Mouse (Mus musculus) T-helper 2 cell (primary cell): Measurements from ENCODE around the gene Krt87.

ENCODE experiments used
- in situ Hi-C: fragments of 300-600 bp; cut with MboI, MseI; formaldehyde crosslinking; loops from one replicate; pipeline ENCODE4 v1.15.1; 2025; ENCODE audit warnings: high pct_unique_total_duplicates

The Krt87 gene

GRCm38 (mm10) chr15:101418950-101419349, 19.7 kb downstream of the Krt87 start:
- in situ Hi-C loops: no loop called here

GRCm38 (mm10) chr15:101414807-101415565, 23.6 kb downstream of the Krt87 start:
- in situ Hi-C loops: no loop called here

DNA sequence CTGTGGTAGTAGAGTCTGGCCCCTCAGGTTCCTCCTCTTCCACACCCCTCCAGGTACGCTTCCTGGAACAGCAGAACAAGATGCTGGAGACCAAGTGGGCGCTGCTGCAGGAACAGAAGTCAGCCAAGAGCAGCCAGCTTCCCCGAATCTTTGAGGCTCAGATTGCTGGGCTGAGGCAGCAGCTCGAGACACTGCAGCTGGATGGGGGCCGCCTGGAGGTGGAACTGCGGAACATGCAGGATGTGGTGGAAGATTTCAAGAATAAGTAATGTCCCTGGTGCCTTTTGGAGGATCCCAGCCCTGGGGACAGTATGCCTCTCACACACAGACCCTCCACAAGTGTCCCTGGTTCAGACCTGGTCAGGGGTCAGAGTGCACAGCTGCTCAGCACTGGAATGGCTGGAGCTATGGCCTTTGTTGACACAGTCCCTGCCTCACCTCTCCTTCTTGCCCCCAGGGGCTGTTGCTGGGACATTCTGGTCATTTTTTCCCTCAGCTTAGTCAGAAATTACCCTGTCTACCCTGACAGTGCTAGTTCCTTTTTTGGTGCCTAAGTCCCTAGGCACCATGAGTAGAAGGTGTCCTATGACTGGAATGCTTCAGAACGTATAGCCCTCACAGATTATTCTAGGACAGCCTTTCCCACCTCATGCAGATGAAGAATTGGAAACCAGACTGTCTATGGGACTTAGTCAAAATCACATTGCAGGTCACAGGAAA, 24.5 kb downstream of the Krt87 start:
- in situ Hi-C loops: no loop called here

- in situ Hi-C loops: no loop called here
These were observed 26.4 kb downstream of the Krt87 start for GRCm38 (mm10) chr15:101412188-101412587.

DNA sequence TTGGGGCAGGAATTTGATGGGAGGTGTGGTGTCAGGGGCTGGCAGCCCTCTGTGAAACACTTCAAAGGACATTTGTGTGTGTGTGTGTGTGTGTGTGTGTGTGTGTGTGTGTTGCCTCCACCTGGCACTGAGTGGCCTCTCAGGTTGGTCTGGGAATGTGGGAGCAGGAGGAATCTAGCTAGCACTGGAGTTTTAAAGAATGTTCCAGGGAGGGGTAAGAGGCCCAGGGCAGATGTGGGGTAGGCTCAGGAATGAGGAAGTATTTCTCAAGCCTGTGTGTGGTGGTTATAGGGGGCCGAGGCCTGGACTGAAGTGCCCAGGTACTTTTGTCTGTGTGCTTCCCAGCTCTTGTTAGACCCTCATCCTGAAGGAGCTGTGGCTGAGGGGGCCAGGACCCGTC, 27.8 kb downstream of the Krt87 start, which contains the start of gene Krt7:
Gene Krt7 (plus strand): TSS at position 269 of the 400 bp plus-strand sequence.
- in situ Hi-C loops: no loop called here

- in situ Hi-C loops: no loop called here
These were observed 40.3 kb downstream of the Krt87 start for GRCm38 (mm10) chr15:101398269-101398668.

- in situ Hi-C loops: no loop called here
These were observed 40.9 kb downstream of the Krt87 start for GRCm38 (mm10) chr15:101397683-101398082.

DNA sequence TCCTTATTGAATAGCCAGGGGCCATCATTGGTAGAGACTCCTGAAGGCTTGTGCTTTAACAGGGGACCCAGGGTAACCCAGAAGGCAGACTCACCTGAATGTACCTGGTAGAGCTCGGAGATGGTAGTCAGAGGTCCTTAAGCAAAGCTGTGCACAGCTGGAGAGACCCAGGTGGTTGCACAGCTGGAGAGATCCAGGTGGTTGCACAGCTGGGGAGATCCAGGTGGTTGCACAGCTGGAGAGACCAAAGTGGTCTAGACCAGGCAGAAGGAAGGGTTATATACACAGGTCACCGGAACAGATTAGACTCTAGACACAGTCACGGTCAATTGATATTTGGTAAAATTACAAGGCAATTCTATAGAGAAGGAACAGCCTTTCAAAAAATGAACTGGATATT, 41.7 kb downstream of the Krt87 start:
- in situ Hi-C loops: no loop called here

- in situ Hi-C loops: no loop called here
These were observed 42.1 kb downstream of the Krt87 start for GRCm38 (mm10) chr15:101396466-101396865.

DNA sequence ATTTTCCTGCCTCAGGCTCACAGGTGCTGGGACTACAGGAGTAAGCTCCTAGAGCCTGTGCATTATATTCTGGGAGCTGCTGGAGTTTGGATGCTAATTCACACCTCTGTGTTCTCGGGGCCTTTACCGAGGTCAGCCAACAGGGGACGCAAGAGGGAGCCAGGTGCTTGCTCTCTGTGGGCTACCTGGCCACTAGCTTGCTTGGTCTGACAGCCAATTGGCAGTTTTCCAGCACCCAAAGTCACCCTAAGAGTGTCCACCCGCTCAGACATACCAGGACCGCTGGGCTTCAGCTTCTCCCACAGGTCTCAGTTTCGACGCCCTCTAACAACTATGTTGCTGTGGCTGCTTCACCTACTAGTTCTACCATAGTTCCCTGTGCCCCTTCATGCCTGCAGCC, 43.7 kb downstream of the Krt87 start:
- in situ Hi-C loops: no loop called here

DNA sequence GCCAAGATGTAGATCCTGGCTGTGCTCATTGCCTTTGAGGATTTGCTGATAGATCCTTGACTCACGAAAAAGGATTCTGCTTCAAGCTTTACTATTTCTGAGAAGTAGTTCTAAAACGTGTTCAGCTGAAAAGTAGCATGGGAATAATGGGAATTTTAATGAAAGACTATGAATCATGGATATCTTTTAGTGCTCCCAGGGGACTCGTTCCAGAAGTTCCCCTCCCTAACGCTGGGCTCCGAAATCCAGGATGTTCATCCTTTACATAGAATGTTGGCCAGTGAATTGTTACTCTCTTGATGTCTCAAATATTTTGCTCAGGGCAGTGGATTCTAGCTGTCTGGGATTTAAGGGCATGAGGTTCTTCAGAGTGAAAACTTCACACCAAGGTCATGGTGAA, 46.4 kb downstream of the Krt87 start:
- in situ Hi-C loops: no loop called here

- in situ Hi-C loops: no loop called here
These were observed 48.4 kb downstream of the Krt87 start for GRCm38 (mm10) chr15:101390203-101390602.

DNA sequence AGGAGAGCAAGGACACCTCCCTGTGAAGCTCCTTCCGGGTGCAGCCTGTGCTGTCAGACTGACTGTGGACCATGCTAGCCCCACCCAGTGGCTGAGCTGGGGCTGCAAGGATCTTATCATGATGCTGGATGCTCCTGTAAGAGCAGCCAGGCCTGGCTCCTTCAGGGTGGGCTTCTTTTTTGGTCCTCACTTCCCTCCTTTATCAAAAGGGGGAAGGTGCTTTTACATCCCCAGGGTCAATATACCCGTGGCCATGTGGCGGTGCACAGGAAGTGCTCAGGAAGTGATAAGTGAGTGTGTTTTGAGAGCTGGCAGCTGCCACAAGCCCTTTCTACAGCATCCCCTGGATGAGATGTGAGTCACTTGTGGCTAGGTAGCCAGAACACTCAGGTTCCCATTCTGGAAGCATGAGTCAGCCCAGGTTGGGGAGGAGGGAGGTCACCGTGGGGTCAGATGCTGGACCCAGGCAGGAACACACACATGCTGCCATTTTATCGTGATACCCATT, 50.5 kb downstream of the Krt87 start:
- in situ Hi-C loops: no loop called here

- in situ Hi-C loops: no loop called here
These were observed 51.4 kb downstream of the Krt87 start for GRCm38 (mm10) chr15:101387176-101387575.

- in situ Hi-C loops: no loop called here
These were observed 53.5 kb downstream of the Krt87 start for GRCm38 (mm10) chr15:101385064-101385463.

GRCm38 (mm10) chr15:101384610-101385009, 54.0 kb downstream of the Krt87 start:
- in situ Hi-C loops: no loop called here

- in situ Hi-C loops: no loop called here
These were observed 55.8 kb downstream of the Krt87 start for GRCm38 (mm10) chr15:101382811-101383210.

GRCm38 (mm10) chr15:101381758-101382157, 56.8 kb downstream of the Krt87 start:
- in situ Hi-C loops: no loop called here
